Mouse (Mus musculus) brain, embryonic 14.5 days (tissue): ENCODE measurements around the gene Calhm3. TPM values are rescaled to one million over a fixed set of nuclear protein-coding genes. Genes with fewer than 3 reads are reported as not detected.

Experiments used
- DNase-seq: peaks from one replicate; pipeline ENCODE4 v3.0.0-alpha.2; 2011; ENCODE audit warnings: low read depth
- CTCF ChIP-seq: fragments of 200-500 bp; IDR thresholded peaks from 2 replicates; pipeline ENCODE4 v1.5.1; 2012; ENCODE audit warnings: inconsistent platforms, mild to moderate bottlenecking, moderate library complexity, borderline replicate concordance; ENCODE audit not compliant: insufficient read depth, insufficient read length; ENCODE audit errors: extremely low read depth
- POLR2A ChIP-seq: fragments of 200-500 bp; IDR thresholded peaks from 2 replicates; pipeline ENCODE4 v1.6.1; 2012; ENCODE audit warnings: mild to moderate bottlenecking, inconsistent platforms, borderline replicate concordance; ENCODE audit not compliant: poor library complexity, insufficient read depth, insufficient read length, severe bottlenecking; ENCODE audit errors: extremely low read depth
- polyA plus RNA-seq: library from polyadenylated mRNA; depleted of rRNA; stranded (reverse); fragments of >200 nt; gene quantifications from 2 replicates; pipeline ENCODE4 v1.2.3, GENCODE M21; 2012; rRNA removed

Calhm3 gene
- polyA plus RNA-seq = 0.18 TPM in 1 of 2 replicates, not detected in the other

GRCm38 (mm10) chr19:47157664-47158063 lies at the start of gene Calhm3:
Gene Calhm3 (minus strand): TSS chr19:47157764.
- TF ChIP-seq CTCF (no peak), POLR2A (no peak)
- DNase-seq = no peak

GRCm38 (mm10) chr19:47206126-47206525 lies 48.6 kb upstream of the Calhm3 start:
- TF ChIP-seq POLR2A (no peak), CTCF (no peak)
- no peak for DNase-seq

DNA sequence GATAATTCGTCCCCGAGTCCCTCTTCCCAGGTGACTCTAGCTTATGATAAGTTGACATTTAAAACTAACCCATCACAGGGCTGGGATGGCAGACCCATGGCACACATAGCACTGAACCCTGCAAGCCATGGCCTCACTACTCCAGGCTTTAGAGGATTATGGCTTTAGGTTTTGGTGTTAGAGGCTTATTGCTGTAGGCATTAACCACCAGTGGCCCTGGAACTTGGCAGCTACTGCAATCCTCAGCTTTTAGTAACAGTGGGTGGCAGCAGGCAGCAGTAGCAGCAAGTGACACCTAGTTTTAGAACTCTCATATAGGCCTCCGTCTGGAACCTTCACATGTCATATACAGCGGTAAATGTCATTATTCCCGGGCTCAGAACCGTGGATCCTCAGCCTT lies 47.1 kb upstream of the Calhm3 start:
- DNase-seq = no peak
- TF ChIP-seq POLR2A (no peak), CTCF (no peak)

DNA sequence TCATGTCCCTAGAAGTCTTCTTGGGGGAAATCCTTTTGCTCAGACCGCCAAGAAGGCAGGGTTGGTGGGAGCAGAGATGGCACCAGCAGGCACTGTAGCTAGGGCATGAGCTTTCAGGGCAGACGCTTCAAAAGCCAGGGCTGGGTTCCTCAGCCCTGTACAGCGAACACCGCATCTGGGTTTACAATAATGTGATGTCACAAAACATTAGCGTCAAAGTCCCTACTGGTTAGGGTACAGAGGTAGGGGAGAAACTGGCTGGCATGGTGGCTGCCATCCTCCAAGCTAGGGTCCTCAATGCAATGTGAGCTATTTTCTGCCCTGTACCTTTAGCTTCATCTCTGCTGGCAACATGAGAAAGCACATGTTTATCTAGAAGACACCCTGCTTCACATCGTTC lies 45.5 kb upstream of the Calhm3 start:
- no peak for DNase-seq
- TF ChIP-seq CTCF (no peak), POLR2A (no peak)

- TF ChIP-seq POLR2A = no peak
- DNase-seq = no peak
These were observed 44.9 kb upstream of the Calhm3 start for GRCm38 (mm10) chr19:47202429-47202828.

- DNase-seq = no peak
- no peak for TF ChIP-seq POLR2A
- TF ChIP-seq CTCF = no peak
These were observed 44.4 kb upstream of the Calhm3 start for GRCm38 (mm10) chr19:47201972-47202371.

GRCm38 (mm10) chr19:47198671-47199350 lies 41.2 kb upstream of the Calhm3 start:
- TF ChIP-seq CTCF (no peak), POLR2A (no peak)
- peak; percentile 28 for DNase-seq

- TF ChIP-seq CTCF (no peak), POLR2A (no peak)
- no peak for DNase-seq
These were observed 34.6 kb upstream of the Calhm3 start for GRCm38 (mm10) chr19:47192158-47192557.

- peak; percentile 78 for DNase-seq
- TF ChIP-seq CTCF = no peak
- TF ChIP-seq POLR2A = no peak
These were observed 31.1 kb upstream of the Calhm3 start for GRCm38 (mm10) chr19:47188515-47189128.

- DNase-seq = no peak
- TF ChIP-seq CTCF (no peak), POLR2A (no peak)
These were observed 29.1 kb upstream of the Calhm3 start for GRCm38 (mm10) chr19:47186514-47187275.

GRCm38 (mm10) chr19:47184736-47185135 lies 27.2 kb upstream of the Calhm3 start:
- TF ChIP-seq CTCF (no peak), POLR2A (no peak)
- no peak for DNase-seq

DNA sequence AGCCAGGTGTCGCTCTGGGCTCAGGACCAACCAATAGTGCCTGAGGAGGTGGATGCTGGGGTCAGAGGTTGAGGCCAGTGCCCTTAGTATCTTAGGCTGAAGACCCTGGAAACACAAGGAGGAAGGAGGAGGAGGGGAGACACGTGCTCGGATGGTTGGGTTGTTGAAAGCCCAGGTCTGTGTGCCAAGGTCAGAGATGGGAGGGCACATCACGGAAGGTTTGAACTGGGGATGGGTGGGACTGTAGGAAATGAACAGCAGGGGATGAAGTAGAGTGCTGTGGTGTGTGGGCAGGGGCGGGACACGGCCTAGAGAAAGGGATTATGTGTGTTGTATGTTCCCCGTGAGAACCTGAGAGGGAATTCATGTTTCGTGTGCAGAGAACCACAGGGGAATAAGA lies 26.7 kb upstream of the Calhm3 start:
- no peak for DNase-seq

More for the DNA sequence above, 26.7 kb upstream of the Calhm3 start:
- TF ChIP-seq CTCF (no peak), POLR2A (no peak)
